Mouse (Mus musculus): ENCODE data around the gene Ms4a10. TPM values are rescaled to one million over a fixed set of nuclear protein-coding genes. Genes with fewer than 3 reads are reported as not detected.
A peak's percentile ranks its signal among the peaks of the same experiment; 100 is the strongest.

The Ms4a10 gene
- polyA plus RNA-seq, 1 experiment from 2014 or later, result 0.22 TPM

DNA sequence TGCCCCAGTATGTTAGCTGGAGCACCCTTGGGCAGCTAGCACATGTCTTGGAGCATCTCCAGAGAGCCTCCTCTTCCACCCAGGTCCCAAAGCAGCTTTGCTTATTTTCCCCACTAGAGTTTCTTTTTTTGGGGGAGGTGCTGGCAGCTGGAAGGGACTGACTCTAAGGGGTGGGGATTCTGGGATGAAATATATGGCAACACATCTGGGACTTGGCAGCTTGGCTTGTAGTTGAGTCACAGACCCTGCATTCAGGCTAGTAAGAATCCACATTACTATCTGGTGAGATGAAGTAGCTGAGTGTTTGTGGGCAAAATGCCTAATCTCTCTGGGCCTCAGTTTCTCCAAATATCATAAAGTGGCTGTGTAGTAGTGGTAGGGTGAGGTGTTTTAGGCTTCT lies 17.4 kb upstream of the Ms4a10 start:
- Histone ChIP-seq H3K4me2 (ENCODE audit: low read length) (no peak overlapping the region), H3K4me3 (replicated peaks; ENCODE audit: low read depth, low read length) (no peak overlapping the region), H3K9ac (ENCODE audit: low read depth, low read length) (no peak overlapping the region), H3K27ac (no peak overlapping the region), H3K4me1 (replicated peaks; ENCODE audit: insufficient read depth, low read length) (no peaks in the 10 kb centered on the region), H3K9me3 (replicated peaks; ENCODE audit: low read length) (no peaks in the 10 kb centered on the region), H3K36me3 (ENCODE audit: insufficient read depth, low read length) (no peaks in the 10 kb centered on the region), H3K27me3 (ENCODE audit: insufficient read depth, low read length) (no peaks in the 10 kb centered on the region)
- DNase-seq (ENCODE audit: low spot score) (no peak), ATAC-seq (replicated peaks; ENCODE audit: low FRiP score, low read depth) (no peak)
- TF ChIP-seq CTCF (IDR thresholded peaks at IDR 0.05; ENCODE audit: low read depth), result no peak

DNA sequence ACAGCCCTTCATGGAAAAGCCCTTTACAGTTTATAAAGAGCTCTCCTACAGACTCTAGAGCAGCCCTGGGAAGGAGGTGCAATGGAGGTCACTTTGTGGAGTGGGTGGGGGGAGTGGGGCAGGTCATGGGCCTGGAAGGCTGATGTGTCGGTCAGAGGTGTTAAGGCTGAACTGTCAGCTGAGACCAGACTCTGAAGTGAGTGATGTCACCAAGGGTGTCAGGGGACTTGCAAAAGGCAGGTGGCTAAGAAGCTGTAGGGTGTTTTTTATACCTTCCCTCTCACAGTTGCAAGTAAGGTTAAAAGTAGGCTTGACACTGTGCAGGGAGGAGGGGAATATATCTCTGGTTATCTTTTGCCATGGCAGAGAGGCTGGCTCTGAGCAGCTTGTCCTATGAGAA lies 16.3 kb upstream of the Ms4a10 start:
- Histone ChIP-seq H3K4me3 (replicated peaks; ENCODE audit: low read depth, low read length) (no peak overlapping the region), H3K36me3 (ENCODE audit: insufficient read depth, low read length) (no peaks in the 10 kb centered on the region), H3K4me1 (replicated peaks; ENCODE audit: insufficient read depth, low read length) (no peaks in the 10 kb centered on the region), H3K4me2 (ENCODE audit: low read length) (no peak overlapping the region), H3K27me3 (ENCODE audit: insufficient read depth, low read length) (no peaks in the 10 kb centered on the region), H3K9me3 (replicated peaks; ENCODE audit: low read length) (no peaks in the 10 kb centered on the region), H3K9ac (ENCODE audit: low read depth, low read length) (no peak overlapping the region), H3K27ac (no peak overlapping the region)
- DNase-seq (ENCODE audit: low spot score), result no peak
- no peak for ATAC-seq (replicated peaks; ENCODE audit: low FRiP score, low read depth)
- 18% methylated on average over 1 of the region's 1 CpGs for WGBS
- TF ChIP-seq CTCF (IDR thresholded peaks at IDR 0.05; ENCODE audit: low read depth), result no peak

DNA sequence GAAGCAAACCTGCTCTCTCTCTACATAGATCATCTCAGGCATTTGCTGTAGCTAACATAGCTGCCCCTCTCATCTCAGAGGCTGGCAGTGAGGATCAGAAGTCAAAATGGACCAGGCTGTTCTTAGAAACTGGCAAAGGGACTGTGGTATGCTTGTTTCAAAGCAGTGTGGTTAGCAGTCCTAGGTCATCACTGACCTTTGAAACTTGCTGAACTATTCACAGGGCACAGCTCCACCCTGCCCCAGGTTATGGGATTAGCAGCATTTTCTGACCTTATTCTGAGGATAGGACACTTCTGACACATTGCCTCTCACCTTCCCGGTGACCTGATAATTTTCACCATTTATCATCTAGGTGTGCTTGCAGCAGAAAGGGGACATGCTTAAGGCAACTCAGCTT lies 14.1 kb upstream of the Ms4a10 start:
- H3K9me3 ChIP-seq (replicated peaks; ENCODE audit: low read length), result no peaks in the 10 kb centered on the region
- 87% methylated on average over 1 of the region's 1 CpGs for whole genome bisulfite sequencing
- no peak for DNase-seq (ENCODE audit: low spot score)
- H3K27ac ChIP-seq, result no peak overlapping the region
- no peaks in the 10 kb centered on the region for H3K4me1 ChIP-seq (replicated peaks; ENCODE audit: insufficient read depth, low read length)
- H3K4me3 ChIP-seq (replicated peaks; ENCODE audit: low read depth, low read length), result no peak overlapping the region
- ATAC-seq (replicated peaks; ENCODE audit: low FRiP score, low read depth), result no peak
- H3K36me3 ChIP-seq (ENCODE audit: insufficient read depth, low read length), result no peaks in the 10 kb centered on the region
- no peak overlapping the region for H3K9ac ChIP-seq (ENCODE audit: low read depth, low read length)
- H3K4me2 ChIP-seq (ENCODE audit: low read length), result no peak overlapping the region
- no peaks in the 10 kb centered on the region for H3K27me3 ChIP-seq (ENCODE audit: insufficient read depth, low read length)
- TF ChIP-seq CTCF (IDR thresholded peaks at IDR 0.05; ENCODE audit: low read depth), result no peak

DNA sequence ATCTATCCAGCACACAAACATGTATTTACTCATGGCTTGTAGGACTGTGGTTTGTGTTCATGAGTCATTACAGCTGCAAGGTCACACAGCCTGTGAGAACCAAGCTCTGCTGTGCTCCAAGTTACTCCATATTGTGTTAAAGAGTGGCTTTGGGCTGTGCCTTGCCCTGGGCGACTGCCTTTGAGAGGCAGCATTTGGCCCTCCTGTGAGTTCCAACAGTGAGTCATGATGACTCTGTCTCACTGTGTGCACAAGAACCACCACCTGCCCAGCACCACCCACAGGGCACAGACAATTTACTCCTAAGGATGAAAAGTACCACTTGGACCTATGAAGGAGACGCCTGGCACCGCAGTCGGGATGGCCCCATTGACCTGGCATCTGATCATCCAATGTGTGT lies 11.4 kb upstream of the Ms4a10 start:
- Histone ChIP-seq H3K4me1 (replicated peaks; ENCODE audit: insufficient read depth, low read length) (no peaks in the 10 kb centered on the region), H3K4me3 (replicated peaks; ENCODE audit: low read depth, low read length) (no peak overlapping the region), H3K27me3 (ENCODE audit: insufficient read depth, low read length) (no peaks in the 10 kb centered on the region), H3K27ac (no peak overlapping the region), H3K36me3 (ENCODE audit: insufficient read depth, low read length) (no peaks in the 10 kb centered on the region), H3K4me2 (ENCODE audit: low read length) (no peak overlapping the region), H3K9me3 (replicated peaks; ENCODE audit: low read length) (no peaks in the 10 kb centered on the region), H3K9ac (ENCODE audit: low read depth, low read length) (no peak overlapping the region)
- 91% methylated on average over 4 of the region's 4 CpGs for WGBS
- ATAC-seq (replicated peaks; ENCODE audit: low FRiP score, low read depth) (no peak), DNase-seq (ENCODE audit: low spot score) (no peak)
- no peak for TF ChIP-seq CTCF (IDR thresholded peaks at IDR 0.05; ENCODE audit: low read depth)

DNA sequence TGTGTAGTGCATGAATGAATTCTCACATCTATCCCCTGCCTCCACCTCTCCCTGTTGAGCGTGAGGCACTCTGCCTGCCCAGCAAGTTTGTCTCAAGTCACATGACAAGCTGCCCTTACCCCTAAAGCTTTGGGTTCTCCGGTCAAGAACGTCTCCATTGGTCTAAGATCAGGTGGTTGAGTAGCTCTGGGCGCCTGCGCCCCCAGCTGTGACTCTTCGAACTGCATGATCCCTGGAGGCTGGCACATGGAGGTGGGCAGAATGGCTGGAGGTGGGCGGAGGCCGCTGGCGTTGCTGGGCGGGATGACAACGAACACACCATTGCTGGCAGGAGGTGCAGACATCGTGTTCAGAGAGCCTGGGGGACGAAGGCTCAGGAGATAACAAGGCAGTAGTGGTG lies 10.1 kb upstream of the Ms4a10 start:
- H3K4me3 ChIP-seq (replicated peaks; ENCODE audit: low read depth, low read length), result no peak overlapping the region

DNA sequence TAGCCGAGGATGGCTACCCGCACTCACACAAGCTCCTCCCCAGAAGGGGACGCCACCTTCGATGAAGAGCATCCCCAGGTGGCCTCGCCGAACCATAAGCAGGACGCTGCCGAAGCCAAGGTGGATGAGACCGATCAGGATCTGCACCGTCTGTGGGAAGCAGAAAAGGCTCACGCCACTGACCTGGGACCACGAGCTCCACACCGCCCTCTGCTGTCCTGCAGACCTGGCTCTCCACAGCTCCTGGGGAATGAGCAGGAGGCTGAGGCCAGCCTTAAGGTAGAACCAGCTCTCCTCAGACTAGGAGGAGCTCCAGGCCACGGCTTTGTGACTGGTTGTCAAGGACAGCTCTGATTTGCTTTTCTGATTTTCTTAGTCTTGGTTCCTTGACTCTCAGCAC lies 8.7 kb upstream of the Ms4a10 start:
- TF ChIP-seq CTCF (IDR thresholded peaks at IDR 0.05; ENCODE audit: low read depth), result peak; percentile 73
- ATAC-seq (replicated peaks; ENCODE audit: low FRiP score, low read depth), result no peak
- Histone ChIP-seq H3K9me3 (replicated peaks; ENCODE audit: low read length) (no peaks in the 10 kb centered on the region), H3K36me3 (ENCODE audit: insufficient read depth, low read length) (no peaks in the 10 kb centered on the region), H3K27ac (no peak overlapping the region), H3K4me2 (ENCODE audit: low read length) (peak overlapping the region; percentile 36), H3K27me3 (ENCODE audit: insufficient read depth, low read length) (no peaks in the 10 kb centered on the region), H3K4me1 (replicated peaks; ENCODE audit: insufficient read depth, low read length) (no peaks in the 10 kb centered on the region), H3K4me3 (replicated peaks; ENCODE audit: low read depth, low read length) (no peak overlapping the region), H3K9ac (ENCODE audit: low read depth, low read length) (no peak overlapping the region)
- 19% methylated on average over 14 of the region's 14 CpGs for WGBS
- DNase-seq (ENCODE audit: low spot score), result peak; percentile 39

More for the DNA sequence above, 10.1 kb upstream of the Ms4a10 start:
- Histone ChIP-seq H3K9me3 (replicated peaks; ENCODE audit: low read length) (no peaks in the 10 kb centered on the region), H3K36me3 (ENCODE audit: insufficient read depth, low read length) (no peaks in the 10 kb centered on the region), H3K4me2 (ENCODE audit: low read length) (no peak overlapping the region), H3K4me1 (replicated peaks; ENCODE audit: insufficient read depth, low read length) (no peaks in the 10 kb centered on the region), H3K9ac (ENCODE audit: low read depth, low read length) (no peak overlapping the region), H3K27ac (no peak overlapping the region), H3K27me3 (ENCODE audit: insufficient read depth, low read length) (no peaks in the 10 kb centered on the region)
- DNase-seq (ENCODE audit: low spot score) (no peak), ATAC-seq (replicated peaks; ENCODE audit: low FRiP score, low read depth) (no peak)
- WGBS, result 80% methylated on average over 13 of the region's 13 CpGs
- TF ChIP-seq CTCF (IDR thresholded peaks at IDR 0.05; ENCODE audit: low read depth), result no peak

DNA sequence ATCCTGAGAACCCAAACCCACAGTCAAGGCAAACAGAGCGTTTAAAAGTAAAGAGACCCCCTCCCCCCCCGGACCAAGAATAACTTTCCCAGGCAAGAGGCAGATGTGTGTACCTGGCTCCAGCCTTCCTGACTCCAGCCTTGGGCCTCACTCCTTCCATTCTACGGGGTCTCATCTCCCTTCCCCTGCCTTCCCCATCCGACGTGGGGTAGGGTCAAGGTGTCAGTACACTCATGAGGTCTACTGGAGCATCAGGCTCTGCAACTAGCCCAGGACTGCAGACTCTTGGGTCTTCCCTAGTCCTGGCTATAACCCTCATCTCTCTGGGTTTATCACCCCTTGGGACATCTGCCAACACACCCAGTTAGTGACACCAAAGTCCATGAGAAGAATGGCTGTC lies 5.7 kb upstream of the Ms4a10 start:
- H3K27ac ChIP-seq, result no peak overlapping the region
- ATAC-seq (replicated peaks; ENCODE audit: low FRiP score, low read depth) (no peak), DNase-seq (ENCODE audit: low spot score) (no peak)
- no peak for TF ChIP-seq CTCF (IDR thresholded peaks at IDR 0.05; ENCODE audit: low read depth)
- H3K4me2 ChIP-seq (ENCODE audit: low read length), result no peak overlapping the region
- H3K4me1 ChIP-seq (replicated peaks; ENCODE audit: insufficient read depth, low read length), result no peaks in the 10 kb centered on the region
- WGBS, result 88% methylated on average over 5 of the region's 5 CpGs
- H3K27me3 ChIP-seq (ENCODE audit: insufficient read depth, low read length), result no peaks in the 10 kb centered on the region
- no peak overlapping the region for H3K9ac ChIP-seq (ENCODE audit: low read depth, low read length)
- no peaks in the 10 kb centered on the region for H3K36me3 ChIP-seq (ENCODE audit: insufficient read depth, low read length)
- no peak overlapping the region for H3K4me3 ChIP-seq (replicated peaks; ENCODE audit: low read depth, low read length)
- no peaks in the 10 kb centered on the region for H3K9me3 ChIP-seq (replicated peaks; ENCODE audit: low read length)

All from kidney, postnatal 0 days (tissue).